Mouse (Mus musculus) hindbrain, embryonic 13.5 days (tissue): ENCODE results near the gene Pax5. TPM values are rescaled to one million over a fixed set of nuclear protein-coding genes. Genes with fewer than 3 reads are reported as not detected.

Source experiments
- ATAC-seq: fragments of 200-750 bp; cut with Nextera tagmentation; 2 replicates; pipeline ENCODE4 v1.8.0; 2017; ENCODE audit warnings: moderate TSS enrichment; ENCODE audit not compliant: low FRiP score
- H3K27ac ChIP-seq: fragments of 300-500 bp; sonication (generic); 2 replicates; pipeline ENCODE4 v1.5.1; 2015; ENCODE audit warnings: inconsistent platforms, mild to moderate bottlenecking, moderate library complexity
- H3K27me3 ChIP-seq: fragments of 300-500 bp; sonication (generic); 2 replicates; pipeline ENCODE4 v1.6.1; 2015; ENCODE audit warnings: mild to moderate bottlenecking, inconsistent platforms
- H3K36me3 ChIP-seq: fragments of 300-500 bp; sonication (generic); 2 replicates; pipeline ENCODE4 v1.6.1; 2015; ENCODE audit warnings: mild to moderate bottlenecking, inconsistent platforms
- H3K4me1 ChIP-seq: fragments of 300-500 bp; sonication (generic); replicated peaks from 2 replicates; pipeline ENCODE4 v1.6.1; 2015; ENCODE audit warnings: inconsistent platforms
- H3K4me2 ChIP-seq: fragments of 300-500 bp; sonication (generic); 2 replicates; pipeline ENCODE4 v1.6.1; 2015; ENCODE audit warnings: inconsistent platforms, mild to moderate bottlenecking, moderate library complexity
- H3K4me3 ChIP-seq: fragments of 300-500 bp; sonication (generic); 2 replicates; pipeline ENCODE4 v1.5.1; 2015; ENCODE audit warnings: mild to moderate bottlenecking, inconsistent platforms
- H3K9ac ChIP-seq: fragments of 300-500 bp; sonication (generic); 2 replicates; pipeline ENCODE4 v1.6.1; 2015; ENCODE audit warnings: mild to moderate bottlenecking, inconsistent platforms
- H3K9me3 ChIP-seq: fragments of 300-500 bp; sonication (generic); 2 replicates; pipeline ENCODE4 v1.6.1; 2016; ENCODE audit warnings: inconsistent platforms
- WGBS: fragments of 180-500 bp; shearing (Covaris S2); methylation state at CpG from one replicate; pipeline ENCODE4 v1.1.7; 2015; 5-methylcytosine and 5-hydroxymethylcytosine counted together
- polyA plus RNA-seq: library from polyadenylated mRNA; unstranded; fragments of >200 nt; fragmentation: Nextera tagmentation; extraction: Ambion mirVana; gene quantifications from 2 replicates; pipeline ENCODE4 v1.2.1, GENCODE M21; 2015

The Pax5 gene
- polyA plus RNA-seq, 1 experiment from 2014 or later = 2.8 TPM

GRCm38 (mm10) chr4:44545669-44546068, 164.6 kb downstream of the Pax5 start:
- Histone ChIP-seq H3K4me2 (no peak overlapping the region), H3K9me3 (no peaks in the 10 kb centered on the region), H3K4me3 (no peak overlapping the region), H3K36me3 (no peaks in the 10 kb centered on the region), H3K9ac (no peak overlapping the region), H3K27ac (no peak overlapping the region), H3K4me1 (no peaks in the 10 kb centered on the region), H3K27me3 (peaks cover 30% of the 10 kb centered on the region)
- WGBS = 32% methylated on average over 8 of the region's 8 CpGs
- ATAC-seq = no peak

GRCm38 (mm10) chr4:44544495-44544894, 165.8 kb downstream of the Pax5 start:
- ATAC-seq = no peak
- Histone ChIP-seq H3K36me3 (no peaks in the 10 kb centered on the region), H3K9ac (no peak overlapping the region), H3K4me1 (peaks cover under 1% of the 10 kb centered on the region; the same call in 1 of the 2 replicates), H3K27ac (no peak overlapping the region), H3K4me3 (no peak overlapping the region), H3K27me3 (peaks cover 30% of the 10 kb centered on the region), H3K4me2 (no peak overlapping the region), H3K9me3 (no peaks in the 10 kb centered on the region)
- WGBS = 80% methylated on average over 1 of the region's 1 CpGs

- no peak overlapping the region for H3K9ac ChIP-seq
- no peak overlapping the region for H3K27ac ChIP-seq
- H3K9me3 ChIP-seq = no peaks in the 10 kb centered on the region
- no peaks in the 10 kb centered on the region for H3K36me3 ChIP-seq
- H3K4me1 ChIP-seq = peaks cover 7% of the 10 kb centered on the region
- H3K4me2 ChIP-seq = no peak overlapping the region
- 95% methylated on average over 2 of the region's 2 CpGs for WGBS
- ATAC-seq = no peak
- peaks cover 27% of the 10 kb centered on the region for H3K27me3 ChIP-seq
- H3K4me3 ChIP-seq = no peak overlapping the region
These were observed 166.4 kb downstream of the Pax5 start for GRCm38 (mm10) chr4:44543880-44544279.

- no peak overlapping the region for H3K4me2 ChIP-seq
- ATAC-seq = no peak
- H3K36me3 ChIP-seq = no peaks in the 10 kb centered on the region
- H3K4me3 ChIP-seq = no peak overlapping the region
- peaks cover 25% of the 10 kb centered on the region for H3K4me1 ChIP-seq
- no peak overlapping the region for H3K27ac ChIP-seq
- no peak overlapping the region for H3K9ac ChIP-seq
- 75% methylated on average over 3 of the region's 3 CpGs for WGBS
- H3K9me3 ChIP-seq = no peaks in the 10 kb centered on the region
- H3K27me3 ChIP-seq = peaks cover 17% of the 10 kb centered on the region; the same call in 1 of the 2 replicates
These were observed 168.2 kb downstream of the Pax5 start for GRCm38 (mm10) chr4:44542101-44542500.

GRCm38 (mm10) chr4:44538488-44538887, 171.8 kb downstream of the Pax5 start:
- no peak overlapping the region for H3K4me2 ChIP-seq
- H3K4me1 ChIP-seq = peaks cover 46% of the 10 kb centered on the region
- H3K36me3 ChIP-seq = no peaks in the 10 kb centered on the region
- WGBS = 36% methylated on average over 5 of the region's 5 CpGs
- H3K4me3 ChIP-seq = no peak overlapping the region
- H3K27ac ChIP-seq = peak overlapping the region; percentile 52
- H3K9ac ChIP-seq = no peak overlapping the region
- no peaks in the 10 kb centered on the region for H3K9me3 ChIP-seq
- 0 out of 2 replicates have a peak, but pooled peaks cover 10% of the 10 kb centered on the region for H3K27me3 ChIP-seq
- ATAC-seq = peak; percentile 62

- H3K36me3 ChIP-seq = no peaks in the 10 kb centered on the region
- peak; percentile 55; the same call in 1 of the 2 replicates for ATAC-seq
- no peak overlapping the region for H3K9ac ChIP-seq
- 0 out of 2 replicates have a peak overlapping the region, but pooled peaks have one; percentile 40 for H3K27ac ChIP-seq
- no peak overlapping the region for H3K4me3 ChIP-seq
- 61% methylated on average over 4 of the region's 4 CpGs for WGBS
- no peak overlapping the region for H3K4me2 ChIP-seq
- H3K27me3 ChIP-seq = peaks cover 11% of the 10 kb centered on the region; the same call in 1 of the 2 replicates
- H3K4me1 ChIP-seq = peaks cover 46% of the 10 kb centered on the region
- H3K9me3 ChIP-seq = no peaks in the 10 kb centered on the region
These were observed 173.5 kb downstream of the Pax5 start for GRCm38 (mm10) chr4:44536794-44537193.

- no peak overlapping the region for H3K4me3 ChIP-seq
- H3K9me3 ChIP-seq = no peaks in the 10 kb centered on the region
- no peaks in the 10 kb centered on the region for H3K36me3 ChIP-seq
- H3K27ac ChIP-seq = no peak overlapping the region
- no peak overlapping the region for H3K4me2 ChIP-seq
- no peak for ATAC-seq
- WGBS = 88% methylated on average over 4 of the region's 4 CpGs
- peaks cover 13% of the 10 kb centered on the region; the same call in 1 of the 2 replicates for H3K27me3 ChIP-seq
- H3K9ac ChIP-seq = no peak overlapping the region
- H3K4me1 ChIP-seq = peaks cover 46% of the 10 kb centered on the region
These were observed 174.6 kb downstream of the Pax5 start for GRCm38 (mm10) chr4:44535646-44536045.

- H3K9ac ChIP-seq = no peak overlapping the region
- H3K27me3 ChIP-seq = peaks cover 36% of the 10 kb centered on the region
- no peak overlapping the region for H3K4me2 ChIP-seq
- ATAC-seq = no peak
- WGBS = 82% methylated on average over 5 of the region's 5 CpGs
- H3K27ac ChIP-seq = no peak overlapping the region
- H3K4me3 ChIP-seq = no peak overlapping the region
- peaks cover 34% of the 10 kb centered on the region for H3K4me1 ChIP-seq
- no peaks in the 10 kb centered on the region for H3K36me3 ChIP-seq
- no peaks in the 10 kb centered on the region for H3K9me3 ChIP-seq
These were observed 177.0 kb downstream of the Pax5 start for GRCm38 (mm10) chr4:44533286-44533685.

- no peak overlapping the region for H3K9ac ChIP-seq
- H3K27ac ChIP-seq = no peak overlapping the region
- H3K4me2 ChIP-seq = no peak overlapping the region
- 63% methylated on average over 5 of the region's 5 CpGs for WGBS
- H3K4me1 ChIP-seq = peaks cover 28% of the 10 kb centered on the region
- no peaks in the 10 kb centered on the region for H3K9me3 ChIP-seq
- H3K36me3 ChIP-seq = no peaks in the 10 kb centered on the region
- H3K27me3 ChIP-seq = peaks cover 37% of the 10 kb centered on the region
- no peak overlapping the region for H3K4me3 ChIP-seq
- ATAC-seq = no peak
These were observed 177.6 kb downstream of the Pax5 start for GRCm38 (mm10) chr4:44532731-44533130.

GRCm38 (mm10) chr4:44525336-44525735, 185.0 kb downstream of the Pax5 start:
- WGBS = 74% methylated on average over 3 of the region's 3 CpGs
- no peak for ATAC-seq
- Histone ChIP-seq H3K9me3 (no peaks in the 10 kb centered on the region), H3K36me3 (no peaks in the 10 kb centered on the region), H3K4me3 (no peak overlapping the region), H3K27ac (no peak overlapping the region), H3K4me2 (no peak overlapping the region), H3K9ac (no peak overlapping the region), H3K27me3 (peaks cover 38% of the 10 kb centered on the region), H3K4me1 (peaks cover 12% of the 10 kb centered on the region)

- H3K4me2 ChIP-seq = no peak overlapping the region
These were observed 191.4 kb downstream of the Pax5 start for GRCm38 (mm10) chr4:44518923-44519322.

GRCm38 (mm10) chr4:44513981-44514380, 196.3 kb downstream of the Pax5 start:
- Histone ChIP-seq H3K4me3 (no peak overlapping the region), H3K36me3 (no peaks in the 10 kb centered on the region), H3K4me2 (no peak overlapping the region), H3K27me3 (peaks cover 33% of the 10 kb centered on the region), H3K4me1 (peaks cover 34% of the 10 kb centered on the region), H3K9me3 (no peaks in the 10 kb centered on the region), H3K27ac (no peak overlapping the region), H3K9ac (no peak overlapping the region)
- ATAC-seq = no peak
- 78% methylated on average over 4 of the region's 4 CpGs for WGBS

More at GRCm38 (mm10) chr4:44518923-44519322, 191.4 kb downstream of the Pax5 start:
- Histone ChIP-seq H3K27ac (no peak overlapping the region; the same call in 1 of the 2 replicates), H3K27me3 (peaks cover 34% of the 10 kb centered on the region), H3K36me3 (no peaks in the 10 kb centered on the region), H3K9me3 (no peaks in the 10 kb centered on the region), H3K9ac (no peak overlapping the region), H3K4me3 (no peak overlapping the region), H3K4me1 (peaks cover 19% of the 10 kb centered on the region)
- peak; percentile 51 for ATAC-seq
- 21% methylated on average over 11 of the region's 11 CpGs for WGBS

GRCm38 (mm10) chr4:44511682-44512081, 198.6 kb downstream of the Pax5 start:
- H3K9ac ChIP-seq = no peak overlapping the region

More at GRCm38 (mm10) chr4:44511682-44512081, 198.6 kb downstream of the Pax5 start:
- peaks cover 34% of the 10 kb centered on the region for H3K27me3 ChIP-seq
- peaks cover 38% of the 10 kb centered on the region for H3K4me1 ChIP-seq
- no peak for ATAC-seq
- H3K9me3 ChIP-seq = no peaks in the 10 kb centered on the region
- H3K36me3 ChIP-seq = no peaks in the 10 kb centered on the region
- 12% methylated on average over 7 of the region's 7 CpGs for WGBS
- H3K27ac ChIP-seq = no peak overlapping the region
- H3K4me2 ChIP-seq = no peak overlapping the region
- no peak overlapping the region for H3K4me3 ChIP-seq
